Mouse (Mus musculus) frontal cortex, adult 2 months (tissue): Measurements from ENCODE around the gene Aktip. TPM values are rescaled to one million over a fixed set of nuclear protein-coding genes. Genes with fewer than 3 reads are reported as not detected.

ENCODE experiments used
- DNase-seq, 2 experiments: peaks; one replicate each; pipeline ENCODE4 v3.0.0; 2022; ENCODE audit warnings: low spot score in 1 of 2; ENCODE audit errors: extremely low spot score in 1 of 2
- polyA plus RNA-seq: library from polyadenylated mRNA; depleted of rRNA; stranded (reverse); fragments of >200 nt; gene quantifications from 2 replicates; pipeline ENCODE4 v1.2.3, GENCODE M21; 2012; rRNA removed

Gene Aktip
- polyA plus RNA-seq, 1 experiment: 108 TPM

GRCm38 (mm10) chr8:91065179-91065578 is 134.6 kb downstream of the Aktip start:
- DNase-seq: no peak

Other genes starting within 250 kb of the Aktip start
- 31.2 and 38.5 TPM in 2 replicates for gene Rbl2, start 129.9 kb downstream of the Aktip start, polyA plus RNA-seq
- 7.2 and 8.9 TPM in 2 replicates for gene Rpgrip1l, start 113.3 kb upstream of the Aktip start, polyA plus RNA-seq
- gene Fto, start 113.5 kb upstream of the Aktip start, polyA plus RNA-seq: 104 and 112 TPM in 2 replicates